Mouse (Mus musculus) limb, embryonic 14.5 days (tissue): Measurements from ENCODE around the gene Cyth1. TPM values are rescaled to one million over a fixed set of nuclear protein-coding genes. Genes with fewer than 3 reads are reported as not detected.
A peak's percentile ranks its signal among the peaks of the same experiment; 100 is the strongest.

ENCODE experiments used
- ATAC-seq: fragments of 200-750 bp; cut with Nextera tagmentation; 2 replicates; pipeline ENCODE4 v1.8.0; 2017; ENCODE audit warnings: low read depth, moderate number of reproducible peaks, moderate TSS enrichment; ENCODE audit not compliant: low FRiP score
- DNase-seq: peaks from one replicate; pipeline ENCODE4 v3.0.0-alpha.2; 2015; ENCODE audit warnings: low spot score
- H3K27ac ChIP-seq: fragments of 300-500 bp; sonication (generic); replicated peaks from 2 replicates; pipeline ENCODE4 v1.5.1; 2014; ENCODE audit warnings: low read depth, mild to moderate bottlenecking, low read length, moderate library complexity, mixed read lengths
- H3K27me3 ChIP-seq: fragments of 300-500 bp; sonication (generic); 2 replicates; pipeline ENCODE4 v1.6.1; 2014; ENCODE audit warnings: low read length, mixed read lengths; ENCODE audit not compliant: control insufficient read depth, insufficient read depth
- H3K36me3 ChIP-seq: fragments of 300-500 bp; sonication (generic); 2 replicates; pipeline ENCODE4 v1.6.1; 2014; ENCODE audit warnings: mild to moderate bottlenecking, low read length, moderate library complexity, mixed read lengths; ENCODE audit not compliant: control insufficient read depth, insufficient read depth
- H3K4me1 ChIP-seq: fragments of 300-500 bp; sonication (generic); 2 replicates; pipeline ENCODE4 v1.6.1; 2014; ENCODE audit warnings: antibody characterized with exemption, low read length, mixed read lengths; ENCODE audit not compliant: control insufficient read depth, insufficient read depth
- H3K4me2 ChIP-seq: fragments of 300-500 bp; sonication (generic); replicated peaks from 2 replicates; pipeline ENCODE4 v1.6.1; 2014; ENCODE audit warnings: low read depth, mild to moderate bottlenecking, low read length, moderate library complexity; ENCODE audit not compliant: severe bottlenecking
- H3K4me3 ChIP-seq: fragments of 300-500 bp; sonication (generic); replicated peaks from 2 replicates; pipeline ENCODE4 v1.5.1; 2014; ENCODE audit warnings: low read length
- H3K9ac ChIP-seq: fragments of 300-500 bp; sonication (generic); 2 replicates; pipeline ENCODE4 v1.6.1; 2014; ENCODE audit warnings: mild to moderate bottlenecking, low read depth, low read length, moderate library complexity; ENCODE audit not compliant: severe bottlenecking
- H3K9me3 ChIP-seq: fragments of 300-500 bp; sonication (generic); 2 replicates; pipeline ENCODE4 v1.6.1; 2016; ENCODE audit warnings: low read length; ENCODE audit not compliant: control insufficient read depth
- POLR2A ChIP-seq: fragments of 200-500 bp; IDR thresholded peaks from 2 replicates; pipeline ENCODE4 v1.8.0; 2012; ENCODE audit warnings: inconsistent platforms, mild to moderate bottlenecking, moderate library complexity, borderline replicate concordance; ENCODE audit not compliant: insufficient read depth, insufficient read length; ENCODE audit errors: extremely low read depth
- WGBS: fragments of 180-500 bp; shearing (Covaris S2); extraction: QIAGEN DNeasy Blood & Tissue Kit; methylation state at CpG from one replicate; pipeline ENCODE4 v1.1.7; 2014; 5-methylcytosine and 5-hydroxymethylcytosine counted together
- polyA plus RNA-seq, 2 experiments: library from polyadenylated mRNA; depleted of rRNA in 1 of 2; stranded (reverse) in 1 of 2; unstranded in 1 of 2; fragments of >200 nt; fragmentation: Nextera tagmentation in 1 of 2; extraction: Ambion mirVana in 1 of 2; gene quantifications; 2 replicates each; pipeline versions ENCODE4 v1.2.1 to v1.2.3; 2012 to 2014

Gene Cyth1
- polyA plus RNA-seq, 2 experiments, result 13.5 to 22.3 TPM

- DNase-seq (no peak), ATAC-seq (no peak)
- Histone ChIP-seq H3K4me3 (no peak overlapping the region), H3K27ac (no peak overlapping the region), H3K9me3 (no peaks in the 10 kb centered on the region), H3K9ac (no peak overlapping the region), H3K27me3 (no peaks in the 10 kb centered on the region), H3K4me1 (no peaks in the 10 kb centered on the region), H3K4me2 (no peak overlapping the region), H3K36me3 (0 out of 2 replicates have a peak, but pooled peaks cover under 1% of the 10 kb centered on the region)
- TF ChIP-seq POLR2A, result no peak
- 71% methylated on average over 4 of the region's 4 CpGs for WGBS
Measured at GRCm38 (mm10) chr11:118158753-118159152, 89.6 kb downstream of the Cyth1 start.

GRCm38 (mm10) chr11:118156480-118157060, 91.8 kb downstream of the Cyth1 start:
- no peak overlapping the region for H3K4me3 ChIP-seq
- H3K27me3 ChIP-seq, result no peaks in the 10 kb centered on the region
- no peak overlapping the region for H3K4me2 ChIP-seq
- H3K9ac ChIP-seq, result no peak overlapping the region
- H3K4me1 ChIP-seq, result no peaks in the 10 kb centered on the region
- ATAC-seq (no peak), DNase-seq (no peak)
- no peaks in the 10 kb centered on the region for H3K9me3 ChIP-seq
- H3K36me3 ChIP-seq, result no peaks in the 10 kb centered on the region
- TF ChIP-seq POLR2A, result no peak
- 54% methylated on average over 8 of the region's 8 CpGs for WGBS
- no peak overlapping the region for H3K27ac ChIP-seq

GRCm38 (mm10) chr11:118152964-118153363, 95.4 kb downstream of the Cyth1 start:
- DNase-seq, result no peak
- Histone ChIP-seq H3K27ac (no peak overlapping the region), H3K27me3 (no peaks in the 10 kb centered on the region), H3K9ac (no peak overlapping the region), H3K9me3 (no peaks in the 10 kb centered on the region), H3K4me2 (no peak overlapping the region), H3K36me3 (no peaks in the 10 kb centered on the region), H3K4me1 (peaks cover 6% of the 10 kb centered on the region; the same call in 1 of the 2 replicates), H3K4me3 (no peak overlapping the region)
- WGBS, result 72% methylated on average over 4 of the region's 4 CpGs
- TF ChIP-seq POLR2A, result no peak
- ATAC-seq, result no peak

GRCm38 (mm10) chr11:118151423-118152180, 96.8 kb downstream of the Cyth1 start:
- Histone ChIP-seq H3K4me1 (peaks cover 6% of the 10 kb centered on the region; the same call in 1 of the 2 replicates), H3K4me2 (no peak overlapping the region), H3K9me3 (no peaks in the 10 kb centered on the region), H3K27me3 (no peaks in the 10 kb centered on the region), H3K36me3 (no peaks in the 10 kb centered on the region), H3K27ac (no peak overlapping the region), H3K9ac (no peak overlapping the region), H3K4me3 (no peak overlapping the region)
- no peak for DNase-seq
- WGBS, result 82% methylated on average over 5 of the region's 5 CpGs
- TF ChIP-seq POLR2A, result no peak
- ATAC-seq, result no peak

- no peaks in the 10 kb centered on the region for H3K27me3 ChIP-seq
- DNase-seq (peak; percentile 52), ATAC-seq (no peak)
- no peak overlapping the region for H3K4me3 ChIP-seq
- H3K36me3 ChIP-seq, result no peaks in the 10 kb centered on the region
- no peak overlapping the region for H3K4me2 ChIP-seq
- peaks cover 6% of the 10 kb centered on the region; the same call in 1 of the 2 replicates for H3K4me1 ChIP-seq
- no peaks in the 10 kb centered on the region for H3K9me3 ChIP-seq
- TF ChIP-seq POLR2A, result no peak
- peak overlapping the region; percentile 48 for H3K27ac ChIP-seq
- WGBS, result 52% methylated on average over 9 of the region's 9 CpGs
- H3K9ac ChIP-seq, result no peak overlapping the region
Measured at GRCm38 (mm10) chr11:118150115-118150701, 98.2 kb downstream of the Cyth1 start.
